Mouse (Mus musculus) midbrain, postnatal 0 days (tissue): ENCODE data around the gene Erlin1. TPM values are rescaled to one million over a fixed set of nuclear protein-coding genes. Genes with fewer than 3 reads are reported as not detected.

Experiments used
- ATAC-seq: fragments of 200-750 bp; cut with Nextera tagmentation; 2 replicates; pipeline ENCODE4 v1.8.0; 2017; ENCODE audit warnings: moderate number of reproducible peaks, mild to moderate bottlenecking, moderate TSS enrichment, moderate library complexity; ENCODE audit not compliant: low FRiP score
- DNase-seq: peaks from one replicate; pipeline ENCODE4 v3.0.0-alpha.2; 2015; ENCODE audit warnings: low spot score
- H3K27ac ChIP-seq: fragments of 300-500 bp; sonication (generic); 2 replicates; pipeline ENCODE4 v1.5.1; 2014; ENCODE audit warnings: low read depth, mild to moderate bottlenecking, low read length, mixed read lengths
- H3K27me3 ChIP-seq: fragments of 300-500 bp; sonication (generic); 2 replicates; pipeline ENCODE4 v1.6.1; 2014; ENCODE audit warnings: low read length, control low read depth, mixed read lengths; ENCODE audit not compliant: insufficient read depth
- H3K36me3 ChIP-seq: fragments of 300-500 bp; sonication (generic); 2 replicates; pipeline ENCODE4 v1.6.1; 2014; ENCODE audit warnings: low read length, control low read depth, mixed read lengths; ENCODE audit not compliant: insufficient read depth
- H3K4me1 ChIP-seq: fragments of 300-500 bp; sonication (generic); 2 replicates; pipeline ENCODE4 v1.6.1; 2014; ENCODE audit warnings: mild to moderate bottlenecking, control low read depth, antibody characterized with exemption, low read length, mixed read lengths; ENCODE audit not compliant: insufficient read depth
- H3K4me2 ChIP-seq: fragments of 300-500 bp; sonication (generic); 2 replicates; pipeline ENCODE4 v1.6.1; 2014; ENCODE audit warnings: low read depth, mild to moderate bottlenecking, low read length, mixed read lengths; ENCODE audit not compliant: poor library complexity, severe bottlenecking
- H3K4me3 ChIP-seq: fragments of 300-500 bp; sonication (generic); 2 replicates; pipeline ENCODE4 v1.5.1; 2014; ENCODE audit warnings: low read depth, mild to moderate bottlenecking, low read length, moderate library complexity
- H3K9ac ChIP-seq: fragments of 300-500 bp; sonication (generic); replicated peaks from 2 replicates; pipeline ENCODE4 v1.6.1; 2014; ENCODE audit warnings: mild to moderate bottlenecking, low read length, moderate library complexity, mixed read lengths; ENCODE audit not compliant: poor library complexity, severe bottlenecking
- H3K9me3 ChIP-seq: fragments of 300-500 bp; sonication (generic); 2 replicates; pipeline ENCODE4 v1.6.1; 2016; ENCODE audit warnings: low read length, control low read depth
- CTCF ChIP-seq: IDR thresholded peaks from 2 replicates; pipeline ENCODE4 v1.5.1; 2016; ENCODE audit warnings: antibody characterized with exemption, mild to moderate bottlenecking
- WGBS: fragments of 180-500 bp; shearing (Covaris S2); extraction: QIAGEN DNeasy Blood & Tissue Kit; methylation state at CpG from one replicate; pipeline ENCODE4 v1.1.7; 2014; 5-methylcytosine and 5-hydroxymethylcytosine counted together
- polyA plus RNA-seq: library from polyadenylated mRNA; unstranded; fragments of >200 nt; fragmentation: Nextera tagmentation; extraction: Ambion mirVana; gene quantifications from 2 replicates; pipeline ENCODE4 v1.2.1, GENCODE M21; 2015
- total RNA-seq: library from RNA; depleted of rRNA; stranded (reverse); fragments of >200 nt; gene quantifications from 2 replicates; pipeline ENCODE4 v1.2.3, GENCODE M21; 2014

The Erlin1 gene
- total and polyA plus RNA-seq, 2 experiments from 2014 or later, result 9.8 to 16.4 TPM

GRCm38 (mm10) chr19:44086278-44086677 lies 16.7 kb upstream of the Erlin1 start:
- ATAC-seq (no peak), DNase-seq (no peak)
- Histone ChIP-seq H3K4me2 (no peak overlapping the region), H3K36me3 (peaks cover 18% of the 10 kb centered on the region), H3K9me3 (no peaks in the 10 kb centered on the region), H3K27me3 (no peaks in the 10 kb centered on the region), H3K9ac (no peak overlapping the region), H3K4me3 (no peak overlapping the region), H3K27ac (no peak overlapping the region), H3K4me1 (no peaks in the 10 kb centered on the region)
- 18% methylated on average over 3 of the region's 3 CpGs for WGBS
- TF ChIP-seq CTCF, result no peak

GRCm38 (mm10) chr19:44080920-44081319 lies 11.3 kb upstream of the Erlin1 start:
- Histone ChIP-seq H3K27me3 (no peaks in the 10 kb centered on the region), H3K9ac (no peak overlapping the region), H3K36me3 (peaks cover 30% of the 10 kb centered on the region), H3K27ac (no peak overlapping the region), H3K4me1 (no peaks in the 10 kb centered on the region), H3K4me3 (no peak overlapping the region), H3K4me2 (no peak overlapping the region), H3K9me3 (no peaks in the 10 kb centered on the region)
- no peak for TF ChIP-seq CTCF
- 89% methylated on average over 2 of the region's 2 CpGs for WGBS
- DNase-seq (no peak), ATAC-seq (no peak)

- Histone ChIP-seq H3K4me1 (no peaks in the 10 kb centered on the region), H3K27ac (no peak overlapping the region), H3K4me2 (no peak overlapping the region), H3K9ac (no peak overlapping the region), H3K9me3 (no peaks in the 10 kb centered on the region), H3K36me3 (peaks cover 37% of the 10 kb centered on the region), H3K27me3 (no peaks in the 10 kb centered on the region), H3K4me3 (no peak overlapping the region)
- DNase-seq (no peak), ATAC-seq (no peak)
- TF ChIP-seq CTCF, result no peak
- WGBS, result 79% methylated on average over 2 of the region's 2 CpGs
These were observed 10.4 kb upstream of the Erlin1 start for GRCm38 (mm10) chr19:44080023-44080422.

GRCm38 (mm10) chr19:44077024-44077423 lies 7.4 kb upstream of the Erlin1 start:
- no peak overlapping the region for H3K4me3 ChIP-seq
- H3K27ac ChIP-seq, result no peak overlapping the region
- DNase-seq (no peak), ATAC-seq (no peak)
- H3K4me1 ChIP-seq, result no peaks in the 10 kb centered on the region
- no peaks in the 10 kb centered on the region for H3K27me3 ChIP-seq
- H3K9me3 ChIP-seq, result no peaks in the 10 kb centered on the region
- 96% methylated on average over 4 of the region's 4 CpGs for WGBS
- H3K36me3 ChIP-seq, result peaks cover 37% of the 10 kb centered on the region
- no peak overlapping the region for H3K4me2 ChIP-seq
- no peak overlapping the region for H3K9ac ChIP-seq
- no peak for TF ChIP-seq CTCF

GRCm38 (mm10) chr19:44076457-44076856 lies 6.9 kb upstream of the Erlin1 start:
- H3K4me2 ChIP-seq, result no peak overlapping the region
- no peak for ATAC-seq
- WGBS, result 93% methylated on average over 9 of the region's 9 CpGs

GRCm38 (mm10) chr19:44074986-44075385 lies 5.4 kb upstream of the Erlin1 start:
- Histone ChIP-seq H3K36me3 (peaks cover 32% of the 10 kb centered on the region), H3K27ac (no peak overlapping the region), H3K4me3 (no peak overlapping the region), H3K4me2 (no peak overlapping the region), H3K9me3 (no peaks in the 10 kb centered on the region), H3K27me3 (no peaks in the 10 kb centered on the region), H3K9ac (no peak overlapping the region), H3K4me1 (no peaks in the 10 kb centered on the region)
- ATAC-seq (no peak), DNase-seq (no peak)
- WGBS, result 86% methylated on average over 11 of the region's 11 CpGs
- TF ChIP-seq CTCF, result no peak

More at GRCm38 (mm10) chr19:44076457-44076856, 6.9 kb upstream of the Erlin1 start:
- TF ChIP-seq CTCF, result no peak
- no peak overlapping the region for H3K4me3 ChIP-seq
- H3K27ac ChIP-seq, result no peak overlapping the region
- H3K9ac ChIP-seq, result no peak overlapping the region
- H3K27me3 ChIP-seq, result no peaks in the 10 kb centered on the region
- no peaks in the 10 kb centered on the region for H3K4me1 ChIP-seq
- no peak for DNase-seq
- H3K9me3 ChIP-seq, result no peaks in the 10 kb centered on the region
- H3K36me3 ChIP-seq, result peaks cover 37% of the 10 kb centered on the region
